Mouse (Mus musculus) thymus, postnatal 14 days (tissue): ENCODE data around the gene Gm9837.

ENCODE experiments used
- DNase-seq: peaks from one replicate; pipeline ENCODE4 v3.0.0; 2021

Gene Gm9837

GRCm38 (mm10) chr11:53425251-53425650 is 45.0 kb downstream of the Gm9837 start:
- no peak for DNase-seq

- no peak for DNase-seq
These were observed 45.5 kb downstream of the Gm9837 start for GRCm38 (mm10) chr11:53424826-53425225.

- no peak for DNase-seq
These were observed 47.2 kb downstream of the Gm9837 start, which contains the start of gene Leap2 for GRCm38 (mm10) chr11:53423036-53423435. Leap2 (minus strand) TSS chr11:53423170.
